Mouse (Mus musculus) kidney, adult 2 months (tissue): Measurements from ENCODE around the gene Rilpl1.

Source experiments
- CTCF ChIP-seq: fragments of 200-500 bp; conservative IDR thresholded peaks from 2 replicates; pipeline ENCODE4 v1.5.1; 2011; ENCODE audit warnings: low read depth, mild to moderate bottlenecking, control low read depth, low read length, moderate library complexity, mixed read lengths; ENCODE audit not compliant: insufficient read depth, insufficient read length
- POLR2A ChIP-seq: fragments of 200-500 bp; IDR thresholded peaks from one replicate; pipeline ENCODE4 v1.6.1; 2011; ENCODE audit warnings: low read depth, low read length, control low read depth

DNA sequence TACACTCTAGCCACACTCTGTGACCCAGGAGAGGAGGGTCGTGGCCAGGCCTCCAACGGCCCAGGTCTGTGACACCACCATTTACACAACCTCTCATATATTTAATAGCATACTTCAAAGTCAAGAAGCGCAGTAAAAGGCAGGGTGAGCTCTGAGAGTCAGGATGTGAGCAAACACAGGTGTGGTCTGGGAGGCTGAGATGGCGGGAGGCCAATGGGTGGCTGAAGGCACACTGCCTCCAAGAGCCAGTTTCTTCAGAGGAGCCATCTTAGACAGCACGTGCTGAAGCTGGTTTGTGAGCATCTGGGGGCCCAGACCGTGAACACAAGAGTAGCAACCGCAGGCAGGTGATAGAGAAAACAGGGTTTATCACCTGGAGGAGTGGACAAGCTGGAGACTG, 44.3 kb upstream of the Rilpl1 start:
- TF ChIP-seq CTCF (no peak), POLR2A (no peak)
